Mouse (Mus musculus) bone marrow macrophage, adult 2 months (primary cell): Measurements from ENCODE around the gene Cers6.

Source experiments
- CTCF ChIP-seq: IDR thresholded peaks from 2 replicates; pipeline ENCODE4 v1.5.1; 2012; ENCODE audit warnings: low read depth, mild to moderate bottlenecking, low read length, moderate library complexity
- POLR2A ChIP-seq: IDR thresholded peaks from 2 replicates; pipeline ENCODE4 v1.6.1; 2012; ENCODE audit warnings: mild to moderate bottlenecking, low read depth, low read length, borderline replicate concordance

DNA sequence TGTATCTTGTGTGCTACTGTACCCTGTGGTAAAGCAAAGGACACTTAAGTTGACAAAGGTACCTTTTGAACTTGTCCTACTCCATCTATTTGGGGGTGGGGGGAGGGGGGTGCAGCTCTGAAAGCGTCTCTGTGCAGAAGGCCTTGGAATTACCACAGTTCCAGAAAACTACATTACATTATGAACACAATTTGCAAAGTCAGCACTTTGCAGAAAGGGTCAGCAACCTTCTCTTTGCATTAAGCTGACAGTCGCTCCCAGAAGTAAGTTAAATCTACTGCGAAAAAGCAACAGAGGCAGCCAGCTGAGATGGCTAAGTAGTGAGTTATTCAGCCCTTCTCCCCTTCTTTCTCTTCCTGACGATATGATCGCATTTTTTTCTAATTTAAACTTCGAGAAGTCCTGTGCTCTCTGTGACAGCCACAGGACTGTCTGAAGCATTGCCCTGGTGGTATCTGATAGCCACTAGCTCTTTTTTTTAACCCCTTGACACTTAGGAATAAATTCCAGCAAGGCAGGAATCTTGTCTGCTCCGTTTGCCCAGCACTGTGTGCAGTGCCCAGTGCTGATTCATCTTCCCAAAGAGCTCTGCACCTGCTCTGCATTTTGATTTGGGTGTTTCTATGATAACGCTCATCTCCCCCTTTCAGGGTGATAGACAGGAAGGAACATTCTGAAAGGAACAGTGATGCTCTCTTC is 221.4 kb downstream of the Cers6 start:
- TF ChIP-seq CTCF, result no peak
- no peak for TF ChIP-seq POLR2A
